Mouse (Mus musculus) CD4-positive helper T cell, adult 2 months (primary cell): ENCODE results near the gene Ms4a18.
A peak's percentile ranks its signal among the peaks of the same experiment; 100 is the strongest.

ENCODE experiments used
- DNase-seq: peaks from one replicate; pipeline ENCODE4 v3.0.0-alpha.2; 2012; ENCODE audit warnings: low read depth, missing footprints, low spot score

The Ms4a18 gene

DNA sequence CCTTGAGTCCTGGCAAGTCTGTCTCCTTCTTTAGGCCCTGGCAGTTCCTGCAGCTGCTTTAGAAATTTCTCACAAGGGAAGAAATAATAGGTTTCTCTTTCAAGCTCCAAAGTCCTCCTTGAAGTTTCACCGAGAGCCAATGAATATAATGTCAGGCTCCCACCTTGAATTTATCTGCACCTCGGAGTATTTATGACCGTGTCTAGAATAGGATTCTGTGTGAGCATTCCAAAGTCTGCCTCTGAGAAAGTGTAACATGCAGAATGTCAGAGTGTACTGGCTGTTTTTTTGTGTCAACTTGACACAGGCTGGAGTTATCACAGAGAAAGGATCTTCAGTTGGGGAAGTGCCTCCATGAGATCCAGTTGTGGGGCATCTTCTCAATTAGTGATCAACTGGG, at the start of gene Ms4a18:
TSS of gene Ms4a18 (minus strand) at position 141 of the 400 bp plus-strand sequence.
- no peak for DNase-seq

DNA sequence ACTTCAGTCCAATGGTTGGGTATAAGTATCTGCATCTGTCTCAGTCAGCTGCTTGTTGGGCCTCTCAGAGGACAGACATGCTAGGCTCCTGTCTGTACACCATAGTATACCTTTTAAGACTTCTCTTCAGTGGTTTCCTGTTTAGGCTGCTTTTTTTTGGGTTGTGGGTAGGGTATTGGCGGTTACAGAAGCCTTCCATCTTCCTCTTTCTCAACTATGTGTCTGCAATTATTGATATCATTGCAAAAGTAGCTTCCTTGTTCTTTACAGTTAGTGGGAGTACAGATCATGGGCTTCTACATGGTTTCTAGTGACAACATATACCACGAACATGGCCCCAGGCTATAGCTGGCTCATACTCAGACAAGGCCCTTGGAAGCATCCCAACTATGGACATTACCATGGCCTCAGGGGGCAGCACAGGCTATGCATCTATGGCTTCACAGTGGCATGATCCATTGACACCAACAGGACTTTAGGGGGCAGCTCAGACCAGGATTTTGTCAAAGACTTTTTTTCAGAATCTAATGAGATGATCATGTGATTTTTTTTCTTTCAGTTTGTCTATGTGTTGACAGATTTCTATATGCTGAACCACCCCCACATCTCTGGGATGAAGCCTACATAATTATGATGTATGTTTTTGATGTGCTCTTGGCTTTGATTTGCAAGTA, 47.5 kb upstream of the Ms4a18 start:
- peak; percentile 70 for DNase-seq

DNA sequence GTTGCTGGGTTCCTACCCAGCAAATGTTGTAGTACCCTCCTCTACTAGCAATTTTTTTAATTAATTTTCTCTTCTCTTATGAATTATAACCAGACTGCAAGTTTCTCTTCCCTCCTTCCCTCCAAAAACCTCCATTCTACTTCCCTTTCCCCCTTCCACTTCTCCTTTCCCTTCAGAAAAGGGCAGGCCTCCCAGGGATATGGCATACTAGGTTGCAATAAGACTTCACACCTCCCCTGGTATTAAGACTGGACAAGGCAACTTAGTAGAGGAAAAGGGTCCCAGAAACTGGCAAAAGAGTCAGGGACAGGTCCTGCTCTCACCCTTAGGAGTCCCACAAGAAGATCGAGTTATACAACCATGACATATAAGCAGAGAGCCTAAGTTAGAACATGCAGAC, 43.1 kb upstream of the Ms4a18 start:
- no peak for DNase-seq

DNA sequence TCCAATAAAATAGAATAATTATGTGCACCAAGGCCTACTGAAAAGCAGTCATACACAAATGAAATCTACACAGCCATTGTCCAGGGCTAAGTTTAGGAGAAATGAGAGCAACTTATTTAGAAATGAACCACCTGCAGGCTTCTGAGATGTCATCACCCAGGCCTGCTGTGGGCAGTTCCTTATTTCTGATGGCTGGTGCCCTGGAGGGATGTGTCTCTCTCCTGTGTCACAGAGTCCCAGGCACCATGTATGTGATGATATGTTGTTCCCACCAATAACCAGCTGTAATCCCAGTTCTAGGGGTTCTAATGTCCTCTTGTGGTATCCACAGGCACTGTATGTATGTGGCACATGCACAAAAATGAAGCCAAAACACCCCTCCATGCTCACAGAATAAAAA, 42.1 kb upstream of the Ms4a18 start:
- DNase-seq: no peak

DNA sequence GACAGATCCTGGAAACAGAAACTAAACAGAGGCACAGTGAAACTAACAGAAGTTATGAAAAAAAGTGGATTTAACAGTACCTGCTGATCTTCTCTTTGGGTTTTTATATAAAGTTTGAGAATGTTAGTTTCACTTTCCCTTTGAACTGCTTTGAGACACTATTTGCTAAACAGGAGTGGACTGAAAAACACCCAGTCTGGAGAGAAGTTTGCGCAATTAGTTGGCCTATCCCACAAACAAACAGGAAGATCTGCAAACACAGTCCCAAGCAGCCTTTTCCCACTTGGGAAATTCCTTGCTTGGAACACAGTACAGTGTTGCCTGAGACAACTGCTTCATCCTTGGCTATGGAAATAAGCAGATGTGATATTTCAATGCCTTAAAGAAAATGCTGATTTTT, 37.9 kb upstream of the Ms4a18 start:
- DNase-seq: peak; percentile 65

DNA sequence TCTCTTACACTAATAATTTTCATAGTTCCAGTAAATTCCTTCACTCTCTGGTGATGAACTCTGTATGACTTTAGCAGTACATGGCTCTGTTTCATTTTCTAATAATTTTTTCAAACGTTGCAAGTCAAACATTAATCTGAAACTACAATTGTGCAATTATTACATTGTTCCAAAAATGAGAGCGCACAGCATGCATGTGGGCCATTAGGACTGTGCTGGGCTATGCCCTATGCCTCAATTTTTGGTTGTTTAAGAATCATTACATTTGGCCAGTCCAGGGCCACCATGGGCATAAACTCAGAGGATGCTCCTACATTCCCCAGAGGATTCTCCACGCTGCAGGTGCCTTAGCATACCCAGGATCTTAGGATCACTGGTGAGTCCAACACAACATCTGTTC, 35.4 kb upstream of the Ms4a18 start:
- no peak for DNase-seq

DNA sequence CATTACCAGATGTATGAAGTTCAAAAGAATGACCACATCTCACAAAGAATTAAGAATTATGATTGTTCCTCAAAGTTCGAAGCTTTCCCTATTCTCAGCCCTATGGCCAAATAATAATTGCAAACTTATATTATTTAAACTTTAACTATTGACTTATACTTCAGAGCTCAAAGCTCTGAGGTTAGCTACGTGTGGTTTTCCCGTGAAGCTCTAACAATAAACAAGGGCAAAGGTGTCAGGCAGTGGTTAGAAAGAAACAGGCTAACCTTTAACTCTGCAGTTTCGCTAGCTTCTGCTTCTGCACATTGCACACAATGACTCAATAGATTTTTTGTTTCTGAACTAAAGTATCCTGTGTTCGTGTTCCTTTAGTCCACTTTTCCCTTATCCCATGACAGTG, 35.0 kb upstream of the Ms4a18 start:
- peak; percentile 78 for DNase-seq

DNA sequence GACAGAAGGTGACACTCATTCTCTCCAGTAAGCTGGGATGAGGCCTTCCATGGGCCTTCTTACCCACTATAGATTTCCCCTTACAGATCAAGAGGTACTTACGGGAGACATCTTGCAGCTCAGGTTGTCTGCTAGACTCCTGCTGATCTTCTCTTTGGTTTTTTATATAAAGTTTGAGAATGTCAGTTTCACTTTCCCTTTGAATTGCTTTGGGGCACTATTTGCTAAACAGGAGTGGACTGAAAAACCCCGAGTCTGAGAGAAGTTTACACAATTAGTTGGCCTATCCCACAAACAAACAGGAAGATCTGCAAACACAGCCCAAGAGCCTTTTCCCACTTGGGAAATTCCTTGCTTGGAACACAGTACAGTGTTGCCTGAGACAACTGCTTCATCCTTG, 32.5 kb upstream of the Ms4a18 start:
- peak; percentile 76 for DNase-seq

DNA sequence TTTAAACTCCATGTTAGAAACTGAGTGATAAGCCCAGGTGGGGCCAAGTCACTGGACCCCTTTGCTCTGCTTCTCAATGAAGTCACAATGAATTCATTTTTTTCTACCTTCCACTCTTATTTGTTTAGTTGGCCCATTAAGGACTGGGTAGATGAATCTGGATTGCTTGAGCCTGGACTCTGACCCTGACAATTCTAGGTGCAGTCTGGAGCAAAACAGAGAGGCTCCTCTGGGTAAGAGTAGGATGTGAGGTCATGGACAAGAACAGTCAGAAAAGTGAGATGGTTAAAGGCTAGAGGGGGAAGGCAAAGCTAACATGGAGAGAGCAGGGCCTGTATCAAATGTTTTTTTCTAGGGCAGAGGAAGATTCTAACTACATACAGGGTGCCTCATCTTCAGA, 31.6 kb upstream of the Ms4a18 start:
- peak; percentile 39 for DNase-seq

DNA sequence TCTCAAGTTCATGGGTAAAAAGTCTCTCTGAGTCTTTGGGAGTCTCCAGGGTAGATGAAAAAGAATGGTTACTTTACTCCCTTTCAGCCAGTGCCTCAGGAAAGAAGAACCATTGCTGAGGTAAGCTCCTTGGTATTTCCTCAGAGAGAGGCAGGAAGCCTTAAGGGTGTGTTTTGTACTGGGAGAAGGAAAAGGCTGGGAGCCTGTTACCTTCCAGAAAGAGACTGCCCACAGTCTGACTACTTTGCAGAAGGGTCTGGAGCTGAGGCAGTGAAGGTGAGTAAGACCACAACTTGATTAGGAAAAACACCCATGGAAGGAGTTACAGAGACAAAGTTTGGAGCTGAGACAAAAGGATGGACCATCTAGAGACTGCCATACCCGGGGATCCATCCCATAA, 30.7 kb upstream of the Ms4a18 start:
- no peak for DNase-seq

DNA sequence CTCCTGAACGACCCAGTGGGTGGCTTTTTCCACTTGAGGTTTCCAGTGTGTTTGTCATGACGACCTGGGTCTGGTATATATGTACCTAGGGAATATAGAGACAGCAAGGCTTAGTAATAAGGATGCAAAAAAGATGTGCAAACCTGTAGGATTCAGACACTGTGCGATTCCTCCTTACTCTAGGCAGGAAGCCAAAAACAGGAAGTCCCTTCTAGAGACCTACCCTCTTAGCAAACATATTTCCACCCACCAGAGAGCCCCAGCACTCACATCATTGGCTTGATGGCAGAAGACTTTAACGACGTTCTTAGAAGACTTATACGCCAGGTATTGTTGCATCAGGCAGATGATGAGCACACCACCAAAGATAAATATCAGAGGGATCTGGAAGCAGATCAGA, 30.2 kb upstream of the Ms4a18 start:
- DNase-seq: peak; percentile 70

DNA sequence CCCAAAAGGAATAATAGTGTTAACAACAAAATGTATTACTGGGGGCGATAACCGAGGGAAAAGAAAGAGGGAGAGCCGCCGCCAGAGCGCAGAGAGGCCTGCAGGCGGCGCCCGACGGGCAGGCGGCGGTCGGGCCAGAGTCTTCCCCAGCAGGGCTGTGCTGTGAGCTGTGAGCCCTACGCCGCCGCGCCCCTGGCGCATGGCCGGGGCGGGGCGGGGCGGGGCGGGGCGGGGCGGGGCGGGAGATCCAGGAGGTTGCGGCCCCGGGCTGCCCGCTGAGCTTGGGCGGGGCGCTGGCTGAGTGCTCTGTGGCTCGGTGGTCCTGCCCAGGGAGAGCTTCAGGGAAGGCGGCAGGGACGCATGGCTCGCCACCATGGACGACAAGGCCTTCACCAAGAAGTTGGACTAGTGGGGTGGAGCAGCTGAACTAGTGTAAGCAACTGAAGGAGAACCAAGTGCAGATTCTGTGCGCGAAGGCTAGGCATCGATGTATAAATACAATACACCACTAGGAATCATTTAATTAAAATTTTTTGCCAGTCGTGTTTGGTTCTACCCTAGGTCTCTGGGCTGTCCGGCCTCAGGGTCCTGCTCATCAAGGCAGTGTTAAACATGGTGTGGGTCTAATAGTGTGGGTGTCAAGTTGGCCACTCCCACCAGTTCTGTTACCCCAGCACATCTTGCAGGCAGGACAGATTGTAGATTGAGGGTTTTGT, 27.3 kb upstream of the Ms4a18 start:
- peak; percentile 84 for DNase-seq

DNA sequence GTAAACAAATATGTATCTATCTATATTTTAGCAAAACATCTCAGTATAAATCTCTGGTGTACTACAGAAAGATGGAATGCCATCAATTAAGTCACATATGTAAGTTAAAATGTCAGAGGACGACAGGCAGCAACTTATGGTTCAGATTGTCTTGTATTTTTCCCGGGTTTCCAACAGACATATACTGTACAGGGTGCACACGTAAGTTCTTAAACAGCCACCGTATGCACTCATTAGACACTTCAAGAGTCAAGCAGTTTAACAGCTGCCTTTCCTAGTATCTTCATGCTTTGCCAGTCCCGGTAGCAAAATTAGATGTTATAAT, 26.8 kb upstream of the Ms4a18 start:
- DNase-seq: no peak

DNA sequence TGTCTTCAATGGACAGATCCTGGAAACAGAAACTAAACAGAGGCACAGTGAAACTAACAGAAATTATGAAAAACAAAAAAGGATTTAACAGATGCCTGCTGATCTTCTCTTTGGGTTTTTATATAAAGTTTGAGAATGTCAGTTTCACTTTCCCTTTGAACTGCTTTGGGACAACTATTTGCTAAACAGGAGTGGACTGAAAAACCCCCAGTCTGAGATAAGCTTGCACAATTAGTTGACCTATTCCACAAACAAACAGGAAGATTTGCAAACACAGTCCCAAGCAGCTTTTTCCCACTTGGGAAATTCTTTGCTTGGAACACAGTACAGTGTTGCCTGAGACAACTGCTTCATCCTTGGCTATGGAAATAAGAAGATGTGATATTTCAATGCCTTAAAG, 19.7 kb upstream of the Ms4a18 start:
- peak; percentile 11 for DNase-seq

DNA sequence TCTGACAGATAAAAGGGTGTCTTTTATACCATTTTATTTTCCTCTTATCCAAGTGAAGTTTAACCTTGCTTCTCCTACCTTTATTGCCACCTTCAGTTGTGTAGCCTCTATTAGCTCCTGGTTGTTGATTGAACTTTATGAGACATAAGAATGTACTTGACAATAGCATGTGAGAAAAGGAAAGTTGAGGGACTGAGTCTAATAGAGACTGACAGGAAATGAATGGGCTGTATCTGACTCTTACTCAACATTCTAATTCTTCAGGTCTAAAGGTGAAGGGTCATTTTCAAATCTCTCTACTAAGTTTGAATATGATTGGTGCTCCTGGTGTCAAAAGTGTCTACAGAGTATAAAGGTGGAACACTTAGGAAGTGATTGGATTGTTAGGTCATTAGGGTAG, 4.6 kb upstream of the Ms4a18 start:
- no peak for DNase-seq

DNA sequence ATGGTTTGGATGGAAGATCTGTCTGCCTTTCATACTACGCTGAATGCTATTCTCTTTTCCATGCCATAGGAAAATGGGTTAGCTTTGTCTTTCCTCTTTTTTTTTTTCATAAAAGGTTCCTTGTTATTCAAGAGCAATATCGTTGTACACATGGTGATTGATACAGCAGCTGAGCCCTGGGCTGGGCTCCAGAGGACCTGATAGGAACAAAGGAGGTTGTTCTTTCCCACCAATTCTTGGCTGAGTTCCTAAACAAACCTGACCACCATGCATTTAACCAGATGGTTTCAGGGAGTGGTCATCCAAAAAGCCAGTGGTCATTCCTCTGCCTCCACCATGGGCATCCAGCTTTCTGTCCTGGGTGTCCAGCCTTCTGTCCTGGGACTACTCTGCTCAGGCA, 580 bp downstream of the Ms4a18 start:
- DNase-seq: no peak

DNA sequence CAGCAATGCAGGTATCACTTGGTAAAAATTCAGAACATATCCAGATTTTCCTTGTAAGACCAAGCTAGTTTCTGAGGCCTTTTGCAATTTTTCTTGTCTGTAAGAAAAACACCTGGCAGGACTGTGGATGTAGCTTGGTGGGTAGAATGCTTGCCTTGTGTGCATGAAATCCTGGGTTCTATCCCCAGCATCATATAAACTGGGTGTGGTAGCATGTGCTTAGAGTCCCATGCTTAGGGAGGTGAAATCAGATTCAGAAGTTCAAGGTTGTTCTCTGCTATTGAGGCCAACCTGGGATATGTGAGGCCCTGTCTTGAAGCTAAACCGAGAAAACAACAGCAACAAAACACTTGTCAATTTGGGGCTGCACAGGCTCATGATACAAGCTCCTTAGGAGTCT, 1.8 kb downstream of the Ms4a18 start:
- no peak for DNase-seq

DNA sequence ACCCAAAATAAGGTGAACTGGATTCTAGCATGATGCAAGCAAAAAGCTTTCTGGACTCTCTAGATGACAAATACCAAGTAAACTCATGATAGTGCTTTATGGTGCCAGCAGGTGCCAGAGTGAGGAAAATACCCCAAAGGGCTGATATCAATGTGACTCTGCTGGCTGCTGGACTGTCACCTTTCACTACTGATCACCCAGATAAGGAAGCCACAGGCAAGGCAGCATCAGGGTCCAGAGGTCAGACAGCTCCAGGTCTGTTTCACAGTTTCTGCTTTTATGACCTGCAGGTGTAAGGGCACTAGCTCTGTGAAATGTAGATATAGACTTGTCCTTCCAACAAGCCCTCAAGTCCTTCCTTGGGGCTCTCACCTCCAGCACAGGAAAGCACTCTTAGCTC, 2.4 kb downstream of the Ms4a18 start:
- DNase-seq: no peak

DNA sequence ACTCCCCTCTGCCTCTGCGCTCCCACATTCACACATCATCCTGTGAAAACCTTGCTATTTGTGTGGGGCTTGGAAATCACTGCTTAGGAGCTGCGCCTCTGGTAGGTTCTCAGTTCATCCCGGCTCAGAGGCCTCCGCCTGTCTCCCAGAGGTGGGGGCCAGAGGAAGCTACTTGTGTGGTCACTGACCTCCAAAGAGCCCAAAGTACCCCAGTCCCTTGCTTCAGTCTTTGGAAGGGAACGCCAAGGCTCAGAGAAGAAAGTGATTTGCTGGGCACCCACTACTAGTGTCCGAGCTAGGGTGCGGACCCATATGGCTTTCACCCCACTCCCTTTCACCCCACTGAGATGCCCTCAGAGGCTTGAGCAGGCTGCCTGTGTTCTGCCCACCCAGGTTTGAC, 24.7 kb downstream of the Ms4a18 start, which contains the start of gene Ms4a15:
TSS of gene Ms4a15 (minus strand) at position 101 of the 400 bp plus-strand sequence.
- DNase-seq: no peak

DNA sequence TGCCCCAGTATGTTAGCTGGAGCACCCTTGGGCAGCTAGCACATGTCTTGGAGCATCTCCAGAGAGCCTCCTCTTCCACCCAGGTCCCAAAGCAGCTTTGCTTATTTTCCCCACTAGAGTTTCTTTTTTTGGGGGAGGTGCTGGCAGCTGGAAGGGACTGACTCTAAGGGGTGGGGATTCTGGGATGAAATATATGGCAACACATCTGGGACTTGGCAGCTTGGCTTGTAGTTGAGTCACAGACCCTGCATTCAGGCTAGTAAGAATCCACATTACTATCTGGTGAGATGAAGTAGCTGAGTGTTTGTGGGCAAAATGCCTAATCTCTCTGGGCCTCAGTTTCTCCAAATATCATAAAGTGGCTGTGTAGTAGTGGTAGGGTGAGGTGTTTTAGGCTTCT, 25.9 kb downstream of the Ms4a18 start:
- no peak for DNase-seq

DNA sequence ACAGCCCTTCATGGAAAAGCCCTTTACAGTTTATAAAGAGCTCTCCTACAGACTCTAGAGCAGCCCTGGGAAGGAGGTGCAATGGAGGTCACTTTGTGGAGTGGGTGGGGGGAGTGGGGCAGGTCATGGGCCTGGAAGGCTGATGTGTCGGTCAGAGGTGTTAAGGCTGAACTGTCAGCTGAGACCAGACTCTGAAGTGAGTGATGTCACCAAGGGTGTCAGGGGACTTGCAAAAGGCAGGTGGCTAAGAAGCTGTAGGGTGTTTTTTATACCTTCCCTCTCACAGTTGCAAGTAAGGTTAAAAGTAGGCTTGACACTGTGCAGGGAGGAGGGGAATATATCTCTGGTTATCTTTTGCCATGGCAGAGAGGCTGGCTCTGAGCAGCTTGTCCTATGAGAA, 27.1 kb downstream of the Ms4a18 start:
- no peak for DNase-seq

DNA sequence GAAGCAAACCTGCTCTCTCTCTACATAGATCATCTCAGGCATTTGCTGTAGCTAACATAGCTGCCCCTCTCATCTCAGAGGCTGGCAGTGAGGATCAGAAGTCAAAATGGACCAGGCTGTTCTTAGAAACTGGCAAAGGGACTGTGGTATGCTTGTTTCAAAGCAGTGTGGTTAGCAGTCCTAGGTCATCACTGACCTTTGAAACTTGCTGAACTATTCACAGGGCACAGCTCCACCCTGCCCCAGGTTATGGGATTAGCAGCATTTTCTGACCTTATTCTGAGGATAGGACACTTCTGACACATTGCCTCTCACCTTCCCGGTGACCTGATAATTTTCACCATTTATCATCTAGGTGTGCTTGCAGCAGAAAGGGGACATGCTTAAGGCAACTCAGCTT, 29.3 kb downstream of the Ms4a18 start:
- DNase-seq: no peak

DNA sequence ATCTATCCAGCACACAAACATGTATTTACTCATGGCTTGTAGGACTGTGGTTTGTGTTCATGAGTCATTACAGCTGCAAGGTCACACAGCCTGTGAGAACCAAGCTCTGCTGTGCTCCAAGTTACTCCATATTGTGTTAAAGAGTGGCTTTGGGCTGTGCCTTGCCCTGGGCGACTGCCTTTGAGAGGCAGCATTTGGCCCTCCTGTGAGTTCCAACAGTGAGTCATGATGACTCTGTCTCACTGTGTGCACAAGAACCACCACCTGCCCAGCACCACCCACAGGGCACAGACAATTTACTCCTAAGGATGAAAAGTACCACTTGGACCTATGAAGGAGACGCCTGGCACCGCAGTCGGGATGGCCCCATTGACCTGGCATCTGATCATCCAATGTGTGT, 31.9 kb downstream of the Ms4a18 start:
- DNase-seq: no peak

DNA sequence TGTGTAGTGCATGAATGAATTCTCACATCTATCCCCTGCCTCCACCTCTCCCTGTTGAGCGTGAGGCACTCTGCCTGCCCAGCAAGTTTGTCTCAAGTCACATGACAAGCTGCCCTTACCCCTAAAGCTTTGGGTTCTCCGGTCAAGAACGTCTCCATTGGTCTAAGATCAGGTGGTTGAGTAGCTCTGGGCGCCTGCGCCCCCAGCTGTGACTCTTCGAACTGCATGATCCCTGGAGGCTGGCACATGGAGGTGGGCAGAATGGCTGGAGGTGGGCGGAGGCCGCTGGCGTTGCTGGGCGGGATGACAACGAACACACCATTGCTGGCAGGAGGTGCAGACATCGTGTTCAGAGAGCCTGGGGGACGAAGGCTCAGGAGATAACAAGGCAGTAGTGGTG, 33.3 kb downstream of the Ms4a18 start:
- no peak for DNase-seq
